Mouse (Mus musculus): ENCODE results near the gene Gxylt2. TPM values are rescaled to one million over a fixed set of nuclear protein-coding genes. Genes with fewer than 3 reads are reported as not detected.

The Gxylt2 gene
- polyA plus RNA-seq, 1 experiment from 2014 or later, result 1.3 TPM

DNA sequence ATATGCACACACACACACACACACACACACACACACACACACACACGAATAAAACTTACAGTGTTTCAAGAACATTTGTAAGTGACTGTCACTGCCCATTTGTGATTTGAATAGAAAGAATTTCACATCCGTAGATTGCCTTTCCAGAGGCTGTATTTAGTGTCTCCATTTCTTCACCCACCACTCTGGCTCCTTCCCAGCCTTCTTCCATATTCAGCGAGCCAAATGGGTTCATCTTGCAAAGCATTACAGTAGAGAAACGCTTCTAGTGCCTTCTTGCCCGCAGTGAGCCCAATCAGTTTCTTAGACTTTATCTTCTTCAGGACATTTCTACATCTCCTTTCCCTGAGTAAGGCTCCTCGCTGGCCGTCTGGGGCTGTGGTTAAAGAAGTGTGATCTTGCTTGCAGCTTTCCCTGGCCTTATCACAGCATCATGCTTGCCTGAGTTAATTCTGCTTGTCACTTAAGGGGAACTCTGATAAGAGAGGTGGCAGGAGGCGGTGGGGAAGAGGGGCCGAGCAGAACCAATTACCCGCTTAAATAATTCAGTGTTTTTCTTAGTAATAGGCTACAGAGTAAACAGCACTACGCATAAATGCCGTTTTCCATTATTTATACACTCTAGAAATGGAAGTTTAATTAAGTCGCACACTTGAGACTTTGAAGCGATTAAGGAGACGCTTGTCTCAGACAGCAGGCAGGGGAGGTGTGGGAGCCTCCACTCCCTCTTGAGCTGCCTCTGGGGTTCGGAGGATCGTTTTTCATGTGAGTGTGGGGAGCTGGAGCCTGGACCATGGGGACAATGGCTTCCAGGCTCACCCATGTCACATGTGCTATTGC is 16.6 kb downstream of the Gxylt2 start:
- no peak overlapping the region for H3K27ac ChIP-seq
- WGBS, result 69% methylated on average over 17 of the region's 17 CpGs
- H3K27me3 ChIP-seq (ENCODE audit: poor library complexity, severe bottlenecking), result no peaks in the 10 kb centered on the region
- DNase-seq (ENCODE audit: extremely low spot score, low spot score), result no peak
- H3K4me1 ChIP-seq, result peaks cover 13% of the 10 kb centered on the region
- H3K36me3 ChIP-seq (replicated peaks), result no peaks in the 10 kb centered on the region
- no peak overlapping the region for H3K4me3 ChIP-seq
- no peaks in the 10 kb centered on the region for H3K9me3 ChIP-seq

GRCm38 (mm10) chr6:100731996-100732375 is 27.5 kb downstream of the Gxylt2 start:
- 77% methylated on average over 9 of the region's 9 CpGs for WGBS
- no peaks in the 10 kb centered on the region for H3K36me3 ChIP-seq (replicated peaks)
- H3K9me3 ChIP-seq, result no peaks in the 10 kb centered on the region
- peaks cover 17% of the 10 kb centered on the region; the same call in 1 of the 2 replicates for H3K4me1 ChIP-seq
- H3K27me3 ChIP-seq (ENCODE audit: poor library complexity, severe bottlenecking), result no peaks in the 10 kb centered on the region
- peak overlapping the region; percentile 25; the same call in 1 of the 2 replicates for H3K27ac ChIP-seq
- no peak overlapping the region for H3K4me3 ChIP-seq
- DNase-seq (ENCODE audit: extremely low spot score, low spot score), result no peak

- no peak overlapping the region for H3K4me3 ChIP-seq
- H3K27me3 ChIP-seq (ENCODE audit: poor library complexity, severe bottlenecking), result no peaks in the 10 kb centered on the region
- no peaks in the 10 kb centered on the region for H3K36me3 ChIP-seq (replicated peaks)
- peak overlapping the region; percentile 25; the same call in 1 of the 2 replicates for H3K27ac ChIP-seq
- H3K9me3 ChIP-seq, result no peaks in the 10 kb centered on the region
- peak; percentile 26 for DNase-seq (ENCODE audit: extremely low spot score, low spot score)
- WGBS, result 65% methylated on average over 12 of the region's 12 CpGs
- H3K4me1 ChIP-seq, result peaks cover 17% of the 10 kb centered on the region; the same call in 1 of the 2 replicates
Measured at GRCm38 (mm10) chr6:100732376-100733021, 28.0 kb downstream of the Gxylt2 start.

GRCm38 (mm10) chr6:100733218-100733617 is 28.7 kb downstream of the Gxylt2 start:
- 89% methylated on average over 10 of the region's 10 CpGs for WGBS

DNA sequence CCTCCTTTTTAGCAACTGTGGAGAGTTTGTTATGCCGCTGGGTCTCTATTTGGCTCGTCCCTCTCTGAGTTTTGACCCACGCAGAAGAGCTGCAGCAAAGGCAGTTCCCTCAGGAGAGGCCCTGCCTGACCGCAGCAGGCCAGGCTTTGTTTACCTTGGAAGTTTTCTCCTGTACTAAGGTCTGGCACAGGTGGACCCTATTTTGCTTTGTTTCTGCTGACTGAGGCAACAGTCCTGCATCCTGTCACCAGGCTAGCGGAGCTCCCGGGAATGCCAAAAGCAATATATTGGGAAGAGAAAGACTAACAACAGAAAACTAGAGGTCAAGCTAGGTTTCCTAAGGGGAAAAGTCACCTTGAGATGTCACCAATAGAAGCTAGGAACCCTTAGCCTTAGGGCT is 29.8 kb downstream of the Gxylt2 start:
- no peak for DNase-seq (ENCODE audit: extremely low spot score, low spot score)
- no peak overlapping the region for H3K27ac ChIP-seq
- H3K36me3 ChIP-seq (replicated peaks), result no peaks in the 10 kb centered on the region
- no peaks in the 10 kb centered on the region for H3K9me3 ChIP-seq
- WGBS, result 89% methylated on average over 6 of the region's 6 CpGs
- H3K4me1 ChIP-seq, result peaks cover 17% of the 10 kb centered on the region; the same call in 1 of the 2 replicates
- H3K4me3 ChIP-seq, result no peak overlapping the region
- H3K27me3 ChIP-seq (ENCODE audit: poor library complexity, severe bottlenecking), result no peaks in the 10 kb centered on the region

More at GRCm38 (mm10) chr6:100733218-100733617, 28.7 kb downstream of the Gxylt2 start:
- Histone ChIP-seq H3K27me3 (ENCODE audit: poor library complexity, severe bottlenecking) (no peaks in the 10 kb centered on the region), H3K27ac (no peak overlapping the region), H3K4me3 (no peak overlapping the region), H3K36me3 (replicated peaks) (no peaks in the 10 kb centered on the region), H3K9me3 (no peaks in the 10 kb centered on the region), H3K4me1 (peaks cover 17% of the 10 kb centered on the region; the same call in 1 of the 2 replicates)
- DNase-seq (ENCODE audit: extremely low spot score, low spot score), result no peak

GRCm38 (mm10) chr6:100758431-100759208 is 54.1 kb downstream of the Gxylt2 start:
- WGBS, result 83% methylated on average over 4 of the region's 4 CpGs

GRCm38 (mm10) chr6:100767756-100768155 is 63.2 kb downstream of the Gxylt2 start:
- no peak overlapping the region for H3K27ac ChIP-seq
- DNase-seq (ENCODE audit: extremely low spot score, low spot score), result no peak
- H3K36me3 ChIP-seq (replicated peaks), result no peaks in the 10 kb centered on the region
- no peaks in the 10 kb centered on the region for H3K9me3 ChIP-seq
- H3K27me3 ChIP-seq (ENCODE audit: poor library complexity, severe bottlenecking), result no peaks in the 10 kb centered on the region
- H3K4me3 ChIP-seq, result no peak overlapping the region
- WGBS, result 88% methylated on average over 4 of the region's 4 CpGs
- H3K4me1 ChIP-seq, result no peaks in the 10 kb centered on the region

More at GRCm38 (mm10) chr6:100758431-100759208, 54.1 kb downstream of the Gxylt2 start:
- Histone ChIP-seq H3K9me3 (no peaks in the 10 kb centered on the region), H3K27ac (no peak overlapping the region), H3K4me1 (no peaks in the 10 kb centered on the region), H3K27me3 (ENCODE audit: poor library complexity, severe bottlenecking) (no peaks in the 10 kb centered on the region), H3K4me3 (no peak overlapping the region), H3K36me3 (replicated peaks) (no peaks in the 10 kb centered on the region)
- DNase-seq (ENCODE audit: extremely low spot score, low spot score), result no peak

DNA sequence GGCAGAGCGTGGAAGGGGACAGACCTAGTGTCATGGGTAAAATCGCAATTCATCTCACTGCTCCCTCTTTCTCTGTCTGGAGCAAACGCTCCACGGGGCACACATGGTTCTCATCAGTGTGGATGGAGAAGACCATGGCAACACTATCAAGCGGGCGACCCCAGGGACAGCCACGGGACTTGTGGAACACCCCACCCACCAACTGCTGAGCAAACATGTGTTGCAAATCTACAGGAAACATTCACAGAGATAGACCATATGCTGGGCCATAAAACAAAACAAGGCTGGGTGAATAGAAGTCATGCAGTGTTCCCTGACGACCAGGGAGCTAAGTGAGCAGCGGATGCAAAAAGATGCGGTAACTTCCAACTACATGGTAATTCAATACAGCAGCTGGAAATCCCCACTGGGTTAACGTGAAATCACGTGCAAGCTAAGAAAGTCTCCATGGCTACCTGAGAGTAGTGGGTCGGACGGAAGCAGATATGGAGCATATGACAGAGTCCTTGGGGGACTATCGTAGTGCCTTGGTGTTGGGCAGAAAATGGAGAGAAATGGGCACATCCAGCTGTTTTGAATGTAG is 71.5 kb downstream of the Gxylt2 start:
- Histone ChIP-seq H3K9me3 (no peaks in the 10 kb centered on the region), H3K4me3 (no peak overlapping the region), H3K27me3 (ENCODE audit: poor library complexity, severe bottlenecking) (no peaks in the 10 kb centered on the region), H3K4me1 (peaks cover 7% of the 10 kb centered on the region), H3K36me3 (replicated peaks) (no peaks in the 10 kb centered on the region), H3K27ac (no peak overlapping the region)
- whole genome bisulfite sequencing, result 86% methylated on average over 15 of the region's 15 CpGs
- DNase-seq (ENCODE audit: extremely low spot score, low spot score), result no peak

- no peak overlapping the region for H3K27ac ChIP-seq
Measured at GRCm38 (mm10) chr6:100778595-100778994, 74.1 kb downstream of the Gxylt2 start.

GRCm38 (mm10) chr6:100780421-100780820 is 75.9 kb downstream of the Gxylt2 start:
- Histone ChIP-seq H3K9me3 (no peaks in the 10 kb centered on the region; the same call in 1 of the 2 replicates), H3K36me3 (replicated peaks) (no peaks in the 10 kb centered on the region), H3K4me3 (no peak overlapping the region), H3K4me1 (peaks cover 7% of the 10 kb centered on the region), H3K27me3 (ENCODE audit: poor library complexity, severe bottlenecking) (no peaks in the 10 kb centered on the region), H3K27ac (0 out of 2 replicates have a peak overlapping the region, but pooled peaks have one; percentile 1)
- 52% methylated on average over 4 of the region's 4 CpGs for WGBS
- DNase-seq (ENCODE audit: extremely low spot score, low spot score), result no peak

More at GRCm38 (mm10) chr6:100778595-100778994, 74.1 kb downstream of the Gxylt2 start:
- no peak overlapping the region for H3K4me3 ChIP-seq
- H3K27me3 ChIP-seq (ENCODE audit: poor library complexity, severe bottlenecking), result no peaks in the 10 kb centered on the region
- no peak for DNase-seq (ENCODE audit: extremely low spot score, low spot score)
- no peaks in the 10 kb centered on the region for H3K36me3 ChIP-seq (replicated peaks)
- WGBS, result 91% methylated on average over 5 of the region's 5 CpGs
- no peaks in the 10 kb centered on the region for H3K9me3 ChIP-seq
- H3K4me1 ChIP-seq, result peaks cover 7% of the 10 kb centered on the region

GRCm38 (mm10) chr6:100781644-100782043 is 77.1 kb downstream of the Gxylt2 start:
- no peak for DNase-seq (ENCODE audit: extremely low spot score, low spot score)
- Histone ChIP-seq H3K4me1 (peaks cover 7% of the 10 kb centered on the region), H3K27ac (no peak overlapping the region), H3K36me3 (replicated peaks) (no peaks in the 10 kb centered on the region), H3K27me3 (ENCODE audit: poor library complexity, severe bottlenecking) (no peaks in the 10 kb centered on the region), H3K4me3 (no peak overlapping the region), H3K9me3 (no peaks in the 10 kb centered on the region; the same call in 1 of the 2 replicates)
- 91% methylated on average over 6 of the region's 6 CpGs for WGBS

- WGBS, result 93% methylated on average over 1 of the region's 1 CpGs
- H3K9me3 ChIP-seq, result no peaks in the 10 kb centered on the region; the same call in 1 of the 2 replicates
- no peak overlapping the region for H3K27ac ChIP-seq
- DNase-seq (ENCODE audit: extremely low spot score, low spot score), result no peak
- H3K4me3 ChIP-seq, result no peak overlapping the region
- no peaks in the 10 kb centered on the region for H3K27me3 ChIP-seq (ENCODE audit: poor library complexity, severe bottlenecking)
- H3K36me3 ChIP-seq (replicated peaks), result no peaks in the 10 kb centered on the region
- H3K4me1 ChIP-seq, result no peaks in the 10 kb centered on the region; the same call in 1 of the 2 replicates
Measured at GRCm38 (mm10) chr6:100787726-100788125, 83.2 kb downstream of the Gxylt2 start.
